Mouse (Mus musculus) stomach, postnatal 0 days (tissue): ENCODE results near the gene Krt9.

Experiments
- CTCF ChIP-seq: IDR thresholded peaks from 2 replicates; pipeline ENCODE4 v1.5.1; 2016; ENCODE audit warnings: antibody characterized with exemption, low read depth, mild to moderate bottlenecking, moderate library complexity
- EP300 ChIP-seq: optimal IDR thresholded peaks from 2 replicates; pipeline ENCODE3; 2016; ENCODE audit warnings: antibody characterized with exemption

- no peak for TF ChIP-seq CTCF
- TF ChIP-seq EP300, result no peak
Observed at GRCm38 (mm10) chr11:100157331-100157730, 35.7 kb downstream of the Krt9 start.
